Mouse (Mus musculus) retina, postnatal 1 day (tissue): ENCODE data around the gene Sec61a1.

Source experiments
- DNase-seq: peaks from one replicate; pipeline ENCODE4 v3.0.0-alpha.2; 2012

The Sec61a1 gene

GRCm38 (mm10) chr6:88515971-88516370 lies 2.7 kb downstream of the Sec61a1 start:
- DNase-seq, result no peak

DNA sequence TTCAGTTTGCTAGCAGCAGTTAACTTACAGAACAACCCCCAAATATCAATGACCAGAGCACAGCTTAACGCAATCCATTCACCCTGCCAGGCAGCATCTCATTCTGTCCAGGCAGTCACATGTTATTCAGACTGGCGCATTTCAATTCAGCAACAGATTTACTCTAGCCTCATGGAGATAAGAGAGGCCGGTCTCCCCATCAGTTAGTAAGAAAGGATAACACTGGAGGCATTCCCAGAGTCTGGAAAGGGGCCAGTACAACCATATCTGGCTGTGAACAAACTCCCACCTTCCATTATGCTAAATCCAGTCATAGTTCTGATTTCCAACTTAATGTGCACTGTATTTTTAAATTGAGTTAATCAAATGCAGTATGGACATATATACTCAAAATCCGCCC lies 4.2 kb downstream of the Sec61a1 start:
- no peak for DNase-seq

DNA sequence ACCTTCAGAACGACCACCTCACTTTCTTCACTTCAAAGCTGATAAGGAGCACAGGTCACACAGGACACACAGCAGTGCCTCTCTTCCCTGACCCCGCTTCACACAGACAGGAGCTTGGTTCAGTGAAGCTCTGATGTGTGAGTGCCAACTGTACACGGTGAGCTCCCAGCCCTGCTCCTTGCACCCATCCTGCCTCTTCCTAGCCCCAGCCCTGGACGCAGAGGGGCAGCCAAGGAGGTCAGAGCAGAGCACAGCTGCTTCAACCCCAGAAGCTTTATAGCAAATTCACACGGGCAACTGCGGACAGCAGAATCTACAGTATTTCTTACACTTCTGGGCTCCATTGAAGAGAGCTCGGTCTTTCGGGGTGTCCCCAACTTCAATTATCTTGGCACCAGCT lies 4.7 kb downstream of the Sec61a1 start:
- DNase-seq, result no peak

DNA sequence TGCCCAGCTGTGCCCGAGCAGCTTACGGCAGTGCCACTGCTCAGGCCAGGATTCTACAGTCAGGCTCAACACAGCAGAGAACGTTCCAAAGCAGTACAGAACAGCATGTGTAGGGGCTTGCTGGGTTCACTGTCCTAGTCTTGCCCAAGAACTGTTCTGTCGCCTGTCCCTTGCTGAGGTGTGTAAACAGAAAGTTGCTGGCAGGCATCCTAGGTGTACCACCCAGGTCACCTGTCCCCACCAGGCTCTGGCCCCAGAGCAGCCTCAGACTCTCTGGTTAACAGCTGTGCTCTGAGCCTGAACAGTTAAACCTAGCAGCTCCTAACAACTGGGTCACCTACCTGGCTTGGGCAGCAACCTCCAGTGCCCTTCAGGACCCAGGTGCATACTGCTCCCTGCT lies 15.7 kb downstream of the Sec61a1 start:
- no peak for DNase-seq

DNA sequence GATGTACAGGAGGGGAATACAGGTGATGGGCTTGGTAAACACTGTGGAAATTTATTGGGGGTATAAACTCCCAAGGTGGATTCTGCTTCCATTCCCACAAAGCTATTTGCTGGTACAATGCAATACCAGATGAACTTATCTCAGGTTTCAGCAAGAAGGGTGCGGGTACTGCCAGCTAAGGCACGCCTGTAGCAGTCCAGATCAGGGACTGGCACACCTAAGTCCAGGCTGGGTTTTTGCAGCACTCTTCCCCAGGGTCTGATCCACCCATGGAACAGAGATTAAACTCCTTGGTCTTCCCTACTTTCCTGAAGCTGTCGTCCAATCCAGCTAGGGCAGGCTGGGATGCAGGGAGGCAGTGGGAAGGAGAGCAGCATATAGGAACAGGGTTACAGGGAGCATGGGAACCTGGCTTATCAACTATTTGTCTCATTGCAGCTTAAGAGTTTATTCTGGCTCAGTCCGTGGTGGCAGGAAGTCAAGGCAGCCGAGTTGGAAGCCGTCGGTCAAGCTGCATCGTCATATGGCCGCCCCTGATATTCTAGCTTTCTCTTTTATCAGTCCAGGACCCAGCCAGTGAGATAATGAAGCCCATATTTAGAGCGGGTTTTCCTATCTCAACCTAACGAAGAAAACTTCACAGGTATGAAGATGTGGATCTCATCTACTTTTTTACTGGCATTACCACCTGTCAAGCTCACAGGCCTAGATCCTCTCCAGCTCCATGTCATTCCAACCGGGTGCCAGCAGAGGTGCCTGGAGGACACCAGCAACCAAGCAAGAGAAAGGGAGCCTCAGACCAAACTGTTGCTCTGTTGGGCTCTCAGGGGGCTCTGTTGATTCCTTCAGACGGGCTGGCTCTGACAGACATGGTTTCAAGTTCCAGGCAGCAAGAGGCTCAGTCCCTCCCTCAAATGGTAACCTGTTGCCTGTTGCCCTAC lies 16.4 kb downstream of the Sec61a1 start:
- DNase-seq, result no peak

DNA sequence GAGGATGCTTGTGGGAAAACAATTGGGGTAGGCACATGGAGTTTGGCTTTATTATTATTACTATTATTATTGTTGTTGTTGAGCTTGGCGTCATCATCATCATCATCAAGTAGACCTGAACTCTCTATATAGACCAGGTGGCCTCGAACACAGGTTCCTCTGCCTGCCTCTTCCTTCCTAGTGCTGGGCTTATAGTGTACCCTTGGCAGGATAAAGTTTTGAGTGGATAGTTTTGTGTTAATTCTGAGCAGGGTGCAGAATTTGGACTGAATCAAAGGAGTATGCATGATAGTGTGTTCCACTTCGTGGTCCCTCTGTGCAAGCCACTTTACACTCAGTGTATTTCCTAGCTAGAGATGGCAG lies 18.3 kb downstream of the Sec61a1 start:
- DNase-seq, result no peak

- peak; percentile 90 for DNase-seq
These were observed 19.0 kb downstream of the Sec61a1 start for GRCm38 (mm10) chr6:88499481-88500404.

GRCm38 (mm10) chr6:88493712-88494111 lies 25.0 kb downstream of the Sec61a1 start:
- DNase-seq, result no peak

GRCm38 (mm10) chr6:88490629-88491354 lies 27.9 kb downstream of the Sec61a1 start:
- DNase-seq, result no peak

DNA sequence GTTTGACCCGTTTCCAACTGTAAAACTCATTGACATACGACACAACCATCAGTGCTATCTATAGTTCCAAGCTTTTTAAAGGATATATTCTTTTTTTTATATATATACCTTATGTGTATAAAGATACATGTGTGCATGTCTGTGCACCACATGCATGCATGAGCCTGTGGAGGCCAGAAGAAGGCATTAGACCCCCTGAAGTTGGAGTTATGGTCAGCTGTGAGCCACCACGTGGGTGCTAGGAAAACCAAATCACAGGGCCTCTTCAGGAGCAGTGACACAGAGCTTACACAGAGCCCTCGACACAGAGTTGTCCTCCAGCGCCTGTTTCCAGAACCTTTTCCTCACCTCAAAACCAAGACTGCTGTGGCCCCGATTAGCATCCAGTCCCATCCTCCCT lies 28.9 kb downstream of the Sec61a1 start:
- no peak for DNase-seq

GRCm38 (mm10) chr6:88489026-88489425 lies 29.7 kb downstream of the Sec61a1 start:
- DNase-seq, result no peak

DNA sequence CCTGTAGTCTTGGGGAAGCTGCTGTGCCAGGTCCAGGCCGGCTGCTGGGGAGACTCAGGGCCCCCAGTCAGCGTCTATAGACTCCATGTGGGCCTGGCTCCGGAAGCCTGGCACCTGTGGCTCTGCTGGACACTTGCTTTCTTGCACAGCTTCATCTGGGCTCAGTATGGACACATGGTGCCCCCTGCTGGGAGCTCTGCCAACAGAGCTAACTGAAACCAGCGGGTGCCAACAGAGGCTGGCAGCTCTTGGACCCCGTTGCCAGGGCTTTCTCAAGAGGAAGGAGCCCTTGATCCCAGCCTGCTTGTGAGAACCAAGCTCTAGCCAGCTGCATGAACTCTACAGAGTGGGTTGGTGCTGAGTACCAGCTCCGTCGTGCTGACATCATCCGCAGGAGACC lies 31.8 kb downstream of the Sec61a1 start:
- peak; percentile 62 for DNase-seq

DNA sequence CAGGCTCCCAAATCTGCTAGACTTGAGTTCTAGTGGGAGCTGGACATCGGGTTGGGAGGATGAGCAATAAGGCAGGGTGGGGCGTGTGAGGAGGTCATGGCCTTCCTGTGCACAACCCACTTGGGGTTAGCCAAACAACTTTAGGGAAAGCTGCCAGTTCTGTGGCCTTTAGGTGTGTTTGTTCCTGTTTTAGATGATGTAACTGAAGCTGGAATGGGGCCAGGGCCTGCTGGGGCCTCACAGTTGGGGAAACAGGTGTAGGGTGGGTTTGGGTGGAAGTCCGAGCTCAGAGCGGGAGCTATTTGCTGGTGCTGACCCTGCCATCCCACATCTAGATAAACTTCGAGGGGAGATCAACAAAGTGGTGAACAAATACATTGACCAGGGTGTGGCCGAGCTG lies 33.3 kb downstream of the Sec61a1 start:
- DNase-seq, result no peak

GRCm38 (mm10) chr6:88483913-88484312 lies 34.8 kb downstream of the Sec61a1 start:
- DNase-seq, result no peak

- no peak for DNase-seq
These were observed 35.6 kb downstream of the Sec61a1 start for GRCm38 (mm10) chr6:88483111-88483510.

GRCm38 (mm10) chr6:88480421-88480820 lies 38.3 kb downstream of the Sec61a1 start:
- no peak for DNase-seq

- DNase-seq, result no peak
These were observed 48.8 kb downstream of the Sec61a1 start for GRCm38 (mm10) chr6:88469878-88470277.

- DNase-seq, result peak; percentile 98
These were observed 53.4 kb downstream of the Sec61a1 start, which contains the start of gene Ruvbl1 for GRCm38 (mm10) chr6:88465181-88465920. Gene Ruvbl1, plus strand, starts transcription at chr6:88465409.

- no peak for DNase-seq
These were observed 64.2 kb downstream of the Sec61a1 start for GRCm38 (mm10) chr6:88454545-88454944.
